Mouse (Mus musculus): ENCODE data around the gene Zfp541. TPM values are rescaled to one million over a fixed set of nuclear protein-coding genes. Genes with fewer than 3 reads are reported as not detected.

Zfp541 gene
- polyA plus RNA-seq, 1 experiment from 2014 or later, result not detected

DNA sequence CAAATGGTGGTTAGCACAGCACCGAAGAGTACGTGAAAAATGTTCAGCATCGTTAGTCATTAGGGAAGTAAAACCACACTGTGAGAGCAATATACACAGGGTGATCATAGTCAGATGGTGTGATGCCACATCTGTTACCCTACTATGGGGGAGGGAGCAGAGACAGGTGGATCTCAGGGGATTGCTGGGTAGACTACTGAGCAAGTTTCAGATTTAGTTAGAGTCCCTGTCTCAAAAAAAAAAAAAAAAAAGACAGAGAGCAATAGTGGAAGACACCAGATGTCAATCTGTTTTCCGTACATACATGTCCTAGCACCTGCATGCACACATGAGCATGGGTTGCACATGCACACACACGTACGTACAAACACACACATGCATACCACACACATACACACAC lies 5.9 kb upstream of the Zfp541 start:
- Histone ChIP-seq H3K27me3 (ENCODE audit: control insufficient read depth, insufficient read depth, low read length) (no peaks in the 10 kb centered on the region; the same call in 1 of the 2 replicates), H3K4me1 (replicated peaks; ENCODE audit: control insufficient read depth, insufficient read depth, low read length) (peaks cover 6% of the 10 kb centered on the region; the same call in 1 of the 2 replicates), H3K9ac (ENCODE audit: low read length) (no peak overlapping the region), H3K4me3 (ENCODE audit: low read depth, low read length) (no peak overlapping the region), H3K4me2 (ENCODE audit: low read depth, low read length, severe bottlenecking) (no peak overlapping the region), H3K27ac (ENCODE audit: low read depth, low read length) (no peak overlapping the region), H3K36me3 (ENCODE audit: control insufficient read depth, insufficient read depth, low read length) (no peaks in the 10 kb centered on the region), H3K9me3 (ENCODE audit: control insufficient read depth, low read length) (no peaks in the 10 kb centered on the region)
- 85% methylated on average over 6 of the region's 6 CpGs for WGBS
- DNase-seq (ENCODE audit: low spot score) (peak; percentile 27), ATAC-seq (replicated peaks; ENCODE audit: low FRiP score) (no peak)

DNA sequence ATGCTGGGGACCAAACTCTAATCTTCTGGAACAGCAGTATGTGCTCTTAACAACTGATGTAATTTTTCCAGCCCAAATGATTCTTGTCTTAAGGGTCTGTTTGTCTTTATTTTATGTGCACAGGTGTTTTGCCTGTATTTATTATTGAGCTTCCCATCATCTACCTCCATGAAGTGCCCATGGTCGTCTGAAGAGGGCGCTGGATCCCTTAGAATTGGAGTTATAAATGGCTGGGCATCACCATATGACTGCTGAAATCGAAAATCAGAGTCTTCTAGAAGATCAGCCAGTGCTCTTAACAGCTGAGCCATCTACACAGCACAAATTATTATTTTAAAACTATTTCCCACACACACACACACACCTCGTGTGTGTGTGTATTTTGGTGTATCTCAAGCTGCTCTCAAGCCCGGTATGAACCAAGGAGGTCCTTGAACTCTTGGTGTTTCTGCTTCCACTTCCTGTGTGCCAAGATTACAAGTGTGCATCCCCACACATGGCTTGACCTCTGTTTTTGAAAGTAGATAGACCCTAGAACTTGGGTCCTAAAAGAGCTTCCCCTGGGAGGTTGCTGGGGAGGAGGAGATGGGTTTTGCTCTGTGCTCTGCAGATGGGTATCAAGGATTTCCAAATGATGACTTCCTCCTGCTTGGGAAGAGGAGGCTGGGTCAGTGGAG lies 5.0 kb upstream of the Zfp541 start:
- no peaks in the 10 kb centered on the region for H3K9me3 ChIP-seq (ENCODE audit: control insufficient read depth, low read length)
- H3K4me1 ChIP-seq (replicated peaks; ENCODE audit: control insufficient read depth, insufficient read depth, low read length), result peaks cover 6% of the 10 kb centered on the region; the same call in 1 of the 2 replicates
- H3K36me3 ChIP-seq (ENCODE audit: control insufficient read depth, insufficient read depth, low read length), result no peaks in the 10 kb centered on the region
- H3K27me3 ChIP-seq (ENCODE audit: control insufficient read depth, insufficient read depth, low read length), result peaks cover 4% of the 10 kb centered on the region
- peak; percentile 45 for DNase-seq (ENCODE audit: low spot score)
- no peak for ATAC-seq (replicated peaks; ENCODE audit: low FRiP score)
- H3K4me3 ChIP-seq (ENCODE audit: low read depth, low read length), result no peak overlapping the region
- no peak overlapping the region for H3K9ac ChIP-seq (ENCODE audit: low read length)
- no peak overlapping the region for H3K4me2 ChIP-seq (ENCODE audit: low read depth, low read length, severe bottlenecking)
- H3K27ac ChIP-seq (ENCODE audit: low read depth, low read length), result no peak overlapping the region
- WGBS, result 33% methylated on average over 5 of the region's 5 CpGs

DNA sequence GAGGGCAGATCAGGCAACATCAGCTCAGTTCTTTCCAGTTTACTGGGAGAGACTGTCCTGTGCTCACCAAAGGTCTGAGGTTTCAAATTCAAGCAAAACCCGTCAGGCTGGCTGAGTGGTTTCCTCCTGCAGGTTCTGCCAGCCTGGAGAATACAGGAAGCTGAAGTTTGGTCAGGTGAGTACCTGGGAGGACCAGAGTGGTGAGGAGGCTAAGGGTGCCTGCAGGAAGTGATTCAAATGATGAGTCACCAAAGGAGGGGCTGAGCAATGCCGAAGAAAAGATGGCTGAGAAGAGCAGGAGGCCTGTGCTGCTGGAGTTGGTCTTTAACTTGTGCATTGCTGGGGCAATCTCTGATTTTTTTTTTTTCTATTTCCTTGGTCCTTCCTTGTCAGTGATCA lies 4.5 kb upstream of the Zfp541 start:
- H3K36me3 ChIP-seq (ENCODE audit: control insufficient read depth, insufficient read depth, low read length), result no peaks in the 10 kb centered on the region
- H3K9me3 ChIP-seq (ENCODE audit: control insufficient read depth, low read length), result peaks cover 4% of the 10 kb centered on the region; the same call in 1 of the 2 replicates
- no peak overlapping the region for H3K9ac ChIP-seq (ENCODE audit: low read length)
- 74% methylated on average over 2 of the region's 2 CpGs for WGBS
- H3K4me2 ChIP-seq (ENCODE audit: low read depth, low read length, severe bottlenecking), result no peak overlapping the region
- H3K4me1 ChIP-seq (replicated peaks; ENCODE audit: control insufficient read depth, insufficient read depth, low read length), result peaks cover 3% of the 10 kb centered on the region; the same call in 1 of the 2 replicates
- DNase-seq (ENCODE audit: low spot score) (peak; percentile 37), ATAC-seq (replicated peaks; ENCODE audit: low FRiP score) (no peak)
- H3K27ac ChIP-seq (ENCODE audit: low read depth, low read length), result no peak overlapping the region
- H3K27me3 ChIP-seq (ENCODE audit: control insufficient read depth, insufficient read depth, low read length), result peaks cover 8% of the 10 kb centered on the region
- H3K4me3 ChIP-seq (ENCODE audit: low read depth, low read length), result no peak overlapping the region

DNA sequence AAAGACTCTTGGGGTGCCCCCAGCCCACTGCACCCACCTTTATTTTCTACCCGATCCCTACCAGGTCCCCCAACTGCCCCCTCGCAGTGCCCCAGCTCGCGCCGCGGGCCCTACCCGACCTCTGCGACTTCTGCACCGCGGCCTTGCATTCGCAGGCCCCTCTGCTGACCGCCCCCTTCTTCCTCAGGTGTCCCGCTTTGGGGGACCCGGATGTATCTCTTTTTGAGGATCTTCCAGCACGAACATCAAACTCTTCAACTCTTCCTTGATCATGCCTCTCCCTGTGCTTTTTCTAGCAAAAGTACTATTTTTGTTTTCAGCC lies 446 bp downstream of the Zfp541 start:
- Histone ChIP-seq H3K27me3 (ENCODE audit: control insufficient read depth, insufficient read depth, low read length) (peaks cover 8% of the 10 kb centered on the region), H3K4me2 (ENCODE audit: low read depth, low read length, severe bottlenecking) (no peak overlapping the region), H3K4me1 (replicated peaks; ENCODE audit: control insufficient read depth, insufficient read depth, low read length) (no peaks in the 10 kb centered on the region), H3K36me3 (ENCODE audit: control insufficient read depth, insufficient read depth, low read length) (no peaks in the 10 kb centered on the region), H3K9ac (ENCODE audit: low read length) (no peak overlapping the region), H3K4me3 (ENCODE audit: low read depth, low read length) (no peak overlapping the region), H3K9me3 (ENCODE audit: control insufficient read depth, low read length) (peaks cover 4% of the 10 kb centered on the region; the same call in 1 of the 2 replicates), H3K27ac (ENCODE audit: low read depth, low read length) (no peak overlapping the region)
- ATAC-seq (replicated peaks; ENCODE audit: low FRiP score) (no peak), DNase-seq (ENCODE audit: low spot score) (no peak)
- 77% methylated on average over 15 of the region's 15 CpGs for WGBS

DNA sequence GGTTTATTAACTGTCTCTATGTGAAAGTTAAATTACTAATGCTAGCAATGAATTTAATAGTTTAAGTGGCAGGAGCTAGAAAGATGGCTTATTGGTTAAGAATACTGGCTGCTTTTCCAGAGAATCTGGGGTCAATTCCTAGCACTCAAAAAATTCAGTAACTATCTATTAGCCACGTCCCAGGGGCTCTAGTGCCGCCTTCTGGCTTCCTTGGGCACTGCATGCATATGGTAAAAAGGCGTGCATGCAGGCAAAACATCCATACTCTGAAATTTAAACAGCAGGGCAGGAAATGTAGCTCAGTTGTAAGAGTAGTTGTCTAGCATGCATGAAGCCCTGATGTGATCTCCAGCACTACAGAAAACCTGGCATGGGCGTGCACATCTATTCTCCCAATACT lies 1.9 kb downstream of the Zfp541 start:
- 34% methylated on average over 4 of the region's 4 CpGs for WGBS
- DNase-seq (ENCODE audit: low spot score) (no peak), ATAC-seq (replicated peaks; ENCODE audit: low FRiP score) (no peak)

DNA sequence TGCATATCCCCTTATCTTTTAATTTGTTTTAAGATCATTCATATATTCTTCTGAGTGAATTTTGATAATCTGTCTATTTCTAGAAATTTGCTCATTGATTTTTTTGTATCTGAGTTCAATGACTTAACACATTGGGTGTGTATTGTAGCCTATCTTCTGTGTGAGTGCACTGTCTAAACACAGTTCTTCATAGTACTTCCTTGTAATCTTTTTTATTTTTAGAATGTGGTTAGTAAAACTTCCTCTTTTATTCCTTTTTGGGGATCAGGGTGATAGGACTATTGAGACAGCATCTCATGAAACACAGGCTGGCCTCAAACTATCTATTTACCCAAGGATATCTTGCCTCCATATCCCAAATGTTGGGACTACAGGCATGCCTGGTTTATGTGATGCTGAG lies 9.2 kb downstream of the Zfp541 start:
- no peak for ATAC-seq (replicated peaks; ENCODE audit: low FRiP score)
- no peaks in the 10 kb centered on the region for H3K36me3 ChIP-seq (ENCODE audit: control insufficient read depth, insufficient read depth, low read length)

More for the DNA sequence above, 1.9 kb downstream of the Zfp541 start:
- no peak overlapping the region for H3K9ac ChIP-seq (ENCODE audit: low read length)
- H3K27me3 ChIP-seq (ENCODE audit: control insufficient read depth, insufficient read depth, low read length), result peaks cover 8% of the 10 kb centered on the region
- no peak overlapping the region for H3K27ac ChIP-seq (ENCODE audit: low read depth, low read length)
- H3K4me2 ChIP-seq (ENCODE audit: low read depth, low read length, severe bottlenecking), result no peak overlapping the region
- no peak overlapping the region for H3K4me3 ChIP-seq (ENCODE audit: low read depth, low read length)
- H3K4me1 ChIP-seq (replicated peaks; ENCODE audit: control insufficient read depth, insufficient read depth, low read length), result no peaks in the 10 kb centered on the region
- H3K36me3 ChIP-seq (ENCODE audit: control insufficient read depth, insufficient read depth, low read length), result no peaks in the 10 kb centered on the region
- peaks cover 4% of the 10 kb centered on the region; the same call in 1 of the 2 replicates for H3K9me3 ChIP-seq (ENCODE audit: control insufficient read depth, low read length)

DNA sequence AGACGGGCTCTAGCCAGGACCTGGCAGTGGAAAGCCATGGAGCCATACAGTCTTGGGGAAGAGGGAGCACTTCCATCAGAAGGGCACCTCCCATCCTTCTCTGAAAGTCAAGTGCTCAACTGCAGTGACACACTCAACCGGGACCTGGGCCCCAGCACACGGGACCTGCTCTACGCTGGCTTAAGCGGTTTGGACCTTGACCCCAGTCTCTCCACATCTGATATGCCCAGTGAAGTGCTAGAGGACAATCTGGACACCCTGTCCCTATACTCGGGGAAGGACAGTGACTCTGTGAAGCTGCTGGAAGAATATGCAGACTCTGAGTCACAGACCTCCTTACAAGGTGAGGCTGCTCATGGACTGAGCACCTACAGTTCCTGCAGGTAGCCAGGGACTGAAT lies 10.3 kb downstream of the Zfp541 start:
- WGBS, result 84% methylated on average over 6 of the region's 6 CpGs
- ATAC-seq (replicated peaks; ENCODE audit: low FRiP score) (no peak), DNase-seq (ENCODE audit: low spot score) (no peak)
- H3K4me3 ChIP-seq (ENCODE audit: low read depth, low read length), result no peak overlapping the region
- H3K27me3 ChIP-seq (ENCODE audit: control insufficient read depth, insufficient read depth, low read length), result no peaks in the 10 kb centered on the region
- H3K4me2 ChIP-seq (ENCODE audit: low read depth, low read length, severe bottlenecking), result no peak overlapping the region
- H3K36me3 ChIP-seq (ENCODE audit: control insufficient read depth, insufficient read depth, low read length), result no peaks in the 10 kb centered on the region
- no peaks in the 10 kb centered on the region for H3K4me1 ChIP-seq (replicated peaks; ENCODE audit: control insufficient read depth, insufficient read depth, low read length)
- H3K9ac ChIP-seq (ENCODE audit: low read length), result no peak overlapping the region
- H3K9me3 ChIP-seq (ENCODE audit: control insufficient read depth, low read length), result no peaks in the 10 kb centered on the region
- no peak overlapping the region for H3K27ac ChIP-seq (ENCODE audit: low read depth, low read length)

More for the DNA sequence above, 9.2 kb downstream of the Zfp541 start:
- Histone ChIP-seq H3K4me1 (replicated peaks; ENCODE audit: control insufficient read depth, insufficient read depth, low read length) (no peaks in the 10 kb centered on the region), H3K9ac (ENCODE audit: low read length) (no peak overlapping the region), H3K4me3 (ENCODE audit: low read depth, low read length) (no peak overlapping the region), H3K4me2 (ENCODE audit: low read depth, low read length, severe bottlenecking) (no peak overlapping the region), H3K27ac (ENCODE audit: low read depth, low read length) (no peak overlapping the region), H3K9me3 (ENCODE audit: control insufficient read depth, low read length) (no peaks in the 10 kb centered on the region), H3K27me3 (ENCODE audit: control insufficient read depth, insufficient read depth, low read length) (no peaks in the 10 kb centered on the region)
- no peak for DNase-seq (ENCODE audit: low spot score)

DNA sequence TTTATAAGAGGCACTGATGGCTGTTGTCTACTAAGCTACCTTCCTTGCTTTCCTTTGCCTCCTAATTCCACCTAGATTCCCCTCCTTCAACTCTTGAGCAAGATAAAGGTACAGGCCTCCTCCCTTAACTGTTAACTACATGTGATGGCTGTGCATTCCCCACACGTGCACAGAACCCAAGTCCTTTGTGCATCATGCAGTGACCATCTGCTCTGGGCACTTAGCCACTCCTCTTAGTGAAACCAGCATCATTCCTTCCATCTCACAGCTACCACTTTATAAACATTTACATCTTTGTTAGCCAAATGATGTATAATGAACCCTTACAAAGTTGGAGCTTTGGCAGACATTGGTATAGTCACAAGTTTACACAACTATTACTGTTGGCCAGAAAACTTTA lies 18.3 kb downstream of the Zfp541 start:
- DNase-seq (ENCODE audit: low spot score) (no peak), ATAC-seq (replicated peaks; ENCODE audit: low FRiP score) (no peak)
- Histone ChIP-seq H3K27me3 (ENCODE audit: control insufficient read depth, insufficient read depth, low read length) (no peaks in the 10 kb centered on the region), H3K4me1 (replicated peaks; ENCODE audit: control insufficient read depth, insufficient read depth, low read length) (no peaks in the 10 kb centered on the region), H3K4me2 (ENCODE audit: low read depth, low read length, severe bottlenecking) (no peak overlapping the region), H3K36me3 (ENCODE audit: control insufficient read depth, insufficient read depth, low read length) (no peaks in the 10 kb centered on the region), H3K4me3 (ENCODE audit: low read depth, low read length) (no peak overlapping the region), H3K27ac (ENCODE audit: low read depth, low read length) (no peak overlapping the region), H3K9me3 (ENCODE audit: control insufficient read depth, low read length) (no peaks in the 10 kb centered on the region), H3K9ac (ENCODE audit: low read length) (no peak overlapping the region)
- 72% methylated on average over 1 of the region's 1 CpGs for WGBS

DNA sequence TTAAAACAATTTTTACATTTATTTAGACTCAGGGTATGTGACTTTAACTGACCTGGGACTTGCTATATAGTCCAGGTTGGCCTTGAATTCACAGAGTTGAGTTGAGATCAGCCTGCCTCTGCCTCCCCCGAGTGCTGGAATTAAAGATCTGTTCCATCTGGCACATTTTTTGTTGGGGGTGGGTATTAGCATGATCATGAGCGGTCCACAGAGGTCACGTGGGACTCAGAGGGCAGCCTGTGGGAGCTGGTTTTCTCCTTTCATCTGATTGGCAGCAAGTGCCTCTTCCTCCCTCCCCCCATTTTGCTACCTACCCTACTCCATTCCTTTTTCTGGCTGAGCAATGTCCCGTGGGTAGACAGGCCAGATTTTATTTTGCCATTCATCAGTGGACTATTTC lies 19.0 kb downstream of the Zfp541 start:
- no peak for DNase-seq (ENCODE audit: low spot score)
- no peaks in the 10 kb centered on the region for H3K9me3 ChIP-seq (ENCODE audit: control insufficient read depth, low read length)
- ATAC-seq (replicated peaks; ENCODE audit: low FRiP score), result no peak
- H3K27ac ChIP-seq (ENCODE audit: low read depth, low read length), result no peak overlapping the region
- H3K4me1 ChIP-seq (replicated peaks; ENCODE audit: control insufficient read depth, insufficient read depth, low read length), result no peaks in the 10 kb centered on the region
- 73% methylated on average over 4 of the region's 4 CpGs for WGBS
- no peaks in the 10 kb centered on the region for H3K27me3 ChIP-seq (ENCODE audit: control insufficient read depth, insufficient read depth, low read length)
- no peak overlapping the region for H3K4me2 ChIP-seq (ENCODE audit: low read depth, low read length, severe bottlenecking)
- H3K9ac ChIP-seq (ENCODE audit: low read length), result no peak overlapping the region
- no peaks in the 10 kb centered on the region for H3K36me3 ChIP-seq (ENCODE audit: control insufficient read depth, insufficient read depth, low read length)
- H3K4me3 ChIP-seq (ENCODE audit: low read depth, low read length), result no peak overlapping the region

All from forebrain, embryonic 11.5 days (tissue).